Mouse (Mus musculus) kidney, postnatal 4 days (tissue): Measurements from ENCODE around the gene Tex13c2.

Source experiments
- DNase-seq, 2 experiments: peaks; one replicate each; pipeline ENCODE4 v3.0.0; 2021; ENCODE audit warnings: mixed read lengths in 2 of 2

The Tex13c2 gene

DNA sequence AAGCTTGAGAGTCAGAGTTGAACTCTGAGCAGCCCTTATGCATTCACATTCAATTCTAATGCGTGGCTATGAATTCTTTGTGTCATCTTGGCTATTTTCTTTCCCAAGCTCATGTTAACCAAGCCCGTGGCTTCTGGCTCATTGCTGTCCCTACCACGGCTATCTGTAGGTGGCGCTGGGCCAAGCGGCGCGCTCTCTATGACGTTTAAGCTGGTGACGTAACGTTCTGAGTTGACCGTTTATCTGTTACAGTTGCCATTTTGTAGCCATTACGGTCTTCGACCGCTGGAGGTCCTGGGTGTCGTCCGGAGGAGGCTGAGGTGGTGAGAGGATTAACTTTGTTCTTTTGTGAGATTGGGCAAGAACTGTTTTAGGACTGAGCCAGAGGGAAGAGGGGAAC is at the start of gene Tex13c2:
Tex13c2 (plus strand) TSS at position 246 of the 400 bp plus-strand sequence.
- DNase-seq: no peak

DNA sequence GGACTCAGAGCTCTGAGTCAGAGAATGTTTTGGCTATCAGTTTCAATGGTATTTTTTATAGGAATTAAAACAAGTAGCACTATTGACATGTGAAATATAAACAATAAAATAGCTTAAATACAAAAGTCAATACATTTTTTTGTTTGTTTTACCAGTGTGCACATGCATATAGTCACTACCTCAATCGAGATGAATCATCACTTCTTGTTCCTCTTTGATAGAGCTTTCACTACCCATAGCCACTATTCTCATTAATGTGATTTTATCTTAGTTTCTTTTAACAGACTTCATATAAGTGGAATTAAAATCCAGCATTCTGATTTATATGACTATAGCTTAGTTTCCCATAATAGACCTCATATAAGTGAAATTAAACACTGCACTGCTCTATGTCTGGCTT is 39.2 kb upstream of the Tex13c2 start:
- DNase-seq: no peak

DNA sequence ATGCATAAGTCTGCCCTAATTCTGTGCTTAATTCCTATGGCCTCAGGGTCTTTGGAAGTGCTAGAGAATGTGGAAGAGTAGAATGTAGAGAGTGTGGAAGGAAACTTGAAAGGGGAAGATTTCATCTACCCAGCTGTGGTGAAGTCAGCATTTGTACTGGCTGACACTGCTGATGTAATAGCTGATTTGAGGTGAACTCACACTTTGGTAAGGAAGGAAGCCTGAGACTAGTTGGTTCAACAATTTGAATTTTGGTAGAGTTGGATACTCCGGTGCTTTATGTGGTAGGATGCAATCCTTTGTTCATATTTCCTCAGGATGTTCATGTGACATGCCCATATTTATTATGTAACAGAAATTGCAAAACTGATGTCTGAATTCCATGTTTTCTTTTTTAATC is 36.5 kb upstream of the Tex13c2 start:
- DNase-seq: no peak

DNA sequence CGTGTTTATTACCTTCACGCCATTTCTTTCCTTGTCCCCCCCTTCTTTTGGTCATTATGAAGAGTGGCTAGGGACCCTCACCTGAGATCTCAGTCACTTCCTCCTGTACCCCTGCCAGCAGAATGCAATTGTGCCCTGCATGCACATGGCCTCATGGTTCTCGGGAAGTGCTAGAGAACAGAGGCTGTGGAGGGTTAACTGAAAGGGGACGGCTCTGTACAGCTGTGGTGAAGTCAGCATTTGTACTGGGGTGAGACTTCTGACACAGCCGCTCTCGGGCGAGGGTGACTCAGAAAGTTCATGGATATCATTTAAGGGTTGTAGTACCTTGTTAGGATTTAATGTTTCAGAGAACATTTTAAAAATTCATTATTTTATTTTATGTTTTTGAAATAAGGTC is 35.0 kb upstream of the Tex13c2 start:
- no peak for DNase-seq

DNA sequence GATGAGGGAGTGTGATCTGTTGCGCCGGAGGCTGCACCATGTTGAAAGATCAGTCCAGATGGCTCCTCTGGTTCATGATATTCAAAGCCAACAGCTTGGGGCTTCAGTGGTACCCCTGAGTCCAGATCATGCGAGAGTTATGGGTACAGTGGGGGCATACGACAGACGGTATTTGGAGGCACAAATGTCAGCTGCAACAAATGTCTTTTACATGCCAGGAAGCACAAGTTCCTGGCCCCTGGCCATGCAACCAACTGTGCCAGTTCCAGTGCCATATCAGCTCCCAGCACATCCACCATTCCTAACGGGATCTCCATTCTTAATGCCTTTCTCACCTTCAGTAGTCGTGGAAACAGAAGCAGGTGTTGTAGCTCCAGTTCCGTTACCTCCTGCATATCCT is 845 bp downstream of the Tex13c2 start:
- no peak for DNase-seq

DNA sequence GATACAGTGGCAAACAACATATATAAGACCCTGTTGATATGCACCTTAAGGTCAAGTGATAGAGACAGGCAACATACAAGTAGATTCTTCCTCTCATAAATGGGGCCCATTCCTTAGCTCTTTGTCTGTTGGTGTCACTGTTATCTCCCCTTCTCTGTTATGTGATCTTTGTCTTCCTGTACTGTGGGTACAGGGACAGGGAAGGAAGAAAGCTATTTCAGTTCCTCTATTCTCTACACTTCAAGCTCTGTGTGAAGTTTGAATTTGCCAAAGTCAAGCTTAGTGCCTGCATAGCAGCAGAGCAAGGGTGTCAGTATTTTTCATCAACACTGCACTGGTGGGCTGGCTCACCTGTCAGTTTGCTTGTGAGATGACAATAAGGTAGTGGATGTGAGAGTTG is 11.0 kb downstream of the Tex13c2 start:
- DNase-seq: no peak

DNA sequence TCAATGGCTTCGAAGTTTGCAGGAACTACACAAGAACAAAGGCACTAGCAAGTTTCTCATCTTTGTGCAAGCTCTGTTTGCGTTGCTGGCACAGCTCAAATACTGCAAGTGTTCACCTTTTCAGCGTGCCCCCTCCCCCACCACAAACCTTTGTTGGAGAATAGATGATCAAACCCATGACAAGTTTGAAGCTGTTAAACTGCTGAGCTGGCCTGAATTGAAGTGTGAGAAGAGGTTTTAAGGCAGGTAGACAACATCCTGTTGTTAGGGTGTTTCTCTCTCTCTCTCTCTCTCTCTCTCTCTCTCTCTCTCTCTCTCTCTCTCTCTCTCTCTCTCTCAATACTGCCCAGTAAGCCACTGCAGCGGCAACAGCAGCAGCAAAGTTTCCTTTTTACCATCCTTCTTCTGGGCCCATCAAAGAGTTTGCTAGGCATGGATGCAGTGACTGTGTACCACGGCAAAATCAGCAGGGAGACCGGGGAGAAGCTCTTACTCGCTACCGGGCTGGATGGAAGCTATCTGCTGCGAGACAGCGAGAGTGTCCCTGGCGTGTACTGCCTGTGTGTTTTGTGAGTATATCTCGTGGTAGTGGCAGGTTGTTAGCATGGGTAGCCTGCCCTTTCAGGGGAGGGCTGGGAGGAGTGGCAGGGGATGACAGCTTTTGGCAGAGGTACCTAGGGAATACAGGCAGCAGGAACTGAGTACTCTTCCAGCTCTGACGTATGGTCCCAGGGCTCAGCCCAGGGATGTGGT is 13.0 kb downstream of the Tex13c2 start, which contains the start of gene Sh2d1a:
Sh2d1a (plus strand) TSS at position 163 of the 753 bp plus-strand sequence.
- no peak for DNase-seq

DNA sequence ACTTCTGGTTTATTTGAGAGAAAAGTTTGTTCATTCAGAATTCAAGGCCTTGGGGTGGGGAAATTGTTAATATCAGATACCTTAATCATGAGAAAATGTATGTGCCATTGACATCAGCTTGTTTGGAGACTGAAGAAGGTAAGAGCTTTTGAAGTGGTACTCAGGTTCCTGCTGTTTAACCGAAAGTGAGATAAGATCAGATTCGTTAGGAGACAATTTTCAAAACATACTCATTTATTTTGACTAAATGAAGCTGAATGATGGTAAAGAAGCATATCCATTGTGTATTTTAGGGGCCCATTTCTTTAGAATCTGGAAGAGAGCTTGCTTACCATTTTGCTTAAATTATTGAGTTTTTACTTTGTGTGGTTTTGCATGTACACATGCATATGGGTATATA is 21.6 kb downstream of the Tex13c2 start:
- no peak for DNase-seq

DNA sequence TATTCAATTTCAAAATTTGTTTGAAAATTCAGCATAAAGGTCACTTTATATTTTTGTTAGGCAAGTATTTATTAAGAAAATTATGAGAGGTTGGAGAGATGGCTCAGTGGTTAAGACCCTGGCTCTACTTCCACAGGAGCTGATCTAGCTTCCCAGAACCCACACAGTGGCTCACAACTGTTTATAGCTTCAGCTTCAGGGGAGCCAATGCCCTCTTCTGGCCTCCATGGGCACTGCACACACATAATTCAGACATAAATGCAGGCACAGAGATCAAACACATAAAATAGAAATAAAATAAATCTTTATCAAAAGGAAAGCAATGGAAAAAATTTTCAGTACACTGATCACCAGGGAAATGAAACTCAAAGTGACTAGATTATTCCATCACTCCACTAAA is 23.1 kb downstream of the Tex13c2 start:
- peak; percentile 5 to 7 for DNase-seq

DNA sequence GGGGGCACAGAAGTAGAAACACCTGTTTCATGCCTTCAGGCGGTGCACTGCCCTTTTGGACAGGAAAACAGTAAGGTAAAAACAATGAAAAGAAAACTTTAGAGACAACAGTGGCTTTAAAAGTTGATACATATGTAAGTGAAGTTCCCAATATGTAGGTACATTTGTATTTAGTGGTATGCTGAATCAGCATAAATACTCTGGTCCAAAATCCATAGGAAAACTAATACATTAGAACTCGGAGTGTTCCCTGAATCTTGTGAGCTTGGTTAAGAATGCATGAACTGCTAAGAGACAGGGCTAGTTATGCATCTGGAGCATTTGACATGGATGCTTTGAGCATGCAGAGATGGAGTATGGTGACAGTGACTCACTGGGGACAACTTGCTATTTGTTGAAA is 33.4 kb downstream of the Tex13c2 start:
- no peak for DNase-seq

DNA sequence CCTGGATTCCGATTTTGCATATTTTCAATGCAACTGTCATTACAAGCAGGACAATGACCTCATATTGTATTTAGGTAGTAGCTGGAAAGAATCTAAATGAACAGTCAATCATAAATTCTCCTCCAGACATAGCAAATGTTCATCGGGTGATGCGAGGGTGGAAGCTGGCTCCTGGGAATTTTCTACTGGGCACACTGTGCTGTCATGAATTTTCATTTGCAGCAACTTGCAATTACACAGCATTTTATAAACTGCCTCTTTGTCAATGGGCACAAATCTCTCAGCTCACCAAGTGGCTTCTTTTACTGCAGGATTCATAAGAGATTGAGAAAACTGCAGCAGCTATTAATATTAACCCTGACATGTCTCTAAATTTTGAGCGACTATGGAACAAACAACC is 41.2 kb downstream of the Tex13c2 start:
- no peak for DNase-seq

DNA sequence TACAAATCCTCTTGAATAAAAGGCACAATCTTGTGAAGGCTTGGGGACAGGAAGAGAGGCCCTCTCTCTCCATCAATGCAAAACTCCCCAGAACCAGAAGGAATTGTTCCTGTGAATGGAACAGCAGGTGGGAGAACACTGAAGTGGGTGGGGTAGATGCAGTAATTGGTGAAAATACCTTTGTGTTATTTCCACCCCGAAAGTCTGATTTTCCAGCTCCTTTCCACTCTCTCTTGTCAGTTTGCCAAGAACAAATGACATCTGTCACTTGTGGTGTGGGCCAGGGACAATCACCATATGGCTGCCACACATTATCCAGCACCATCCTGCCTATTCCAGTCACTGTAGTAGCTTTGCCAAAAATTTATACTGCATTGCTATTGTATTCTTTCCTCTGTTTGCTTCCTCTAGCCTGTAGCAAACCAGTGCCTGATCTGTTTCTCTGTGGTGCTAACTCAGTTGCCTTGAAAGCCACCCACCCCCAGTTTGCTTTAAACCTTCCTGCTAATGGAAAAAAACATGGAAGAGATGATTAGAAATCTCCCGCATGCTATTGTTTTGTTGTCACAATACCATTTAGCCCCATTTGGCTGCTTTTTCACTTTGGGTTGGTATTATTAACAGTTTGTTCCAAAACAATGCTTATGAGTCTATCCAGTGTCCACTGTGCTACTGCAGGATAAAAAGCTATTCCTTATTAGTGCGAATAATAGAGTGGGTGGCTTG is 50.7 kb downstream of the Tex13c2 start:
- peak in 1 of 2 experiments; percentile 3 for DNase-seq

DNA sequence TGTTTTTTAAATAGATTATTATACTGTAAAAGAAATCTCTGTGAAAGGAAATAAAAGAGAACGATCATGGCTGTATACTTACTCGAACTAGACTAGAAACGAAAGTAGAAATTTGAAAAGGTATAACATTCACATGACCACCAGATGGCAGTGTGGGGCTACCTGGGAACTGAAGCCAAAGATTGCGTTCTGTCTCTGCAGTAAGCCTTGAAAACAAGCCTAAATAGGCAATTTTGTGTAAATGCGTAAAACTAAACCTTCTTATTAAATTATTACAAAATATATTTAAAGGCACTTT is 51.2 kb downstream of the Tex13c2 start:
- DNase-seq: peak; percentile 68 to 76
